Mouse (Mus musculus): ENCODE results near the gene Adam17. TPM values are rescaled to one million over a fixed set of nuclear protein-coding genes. Genes with fewer than 3 reads are reported as not detected.

The Adam17 gene
- polyA plus RNA-seq, 1 experiment from 2014 or later = 34.4 TPM

DNA sequence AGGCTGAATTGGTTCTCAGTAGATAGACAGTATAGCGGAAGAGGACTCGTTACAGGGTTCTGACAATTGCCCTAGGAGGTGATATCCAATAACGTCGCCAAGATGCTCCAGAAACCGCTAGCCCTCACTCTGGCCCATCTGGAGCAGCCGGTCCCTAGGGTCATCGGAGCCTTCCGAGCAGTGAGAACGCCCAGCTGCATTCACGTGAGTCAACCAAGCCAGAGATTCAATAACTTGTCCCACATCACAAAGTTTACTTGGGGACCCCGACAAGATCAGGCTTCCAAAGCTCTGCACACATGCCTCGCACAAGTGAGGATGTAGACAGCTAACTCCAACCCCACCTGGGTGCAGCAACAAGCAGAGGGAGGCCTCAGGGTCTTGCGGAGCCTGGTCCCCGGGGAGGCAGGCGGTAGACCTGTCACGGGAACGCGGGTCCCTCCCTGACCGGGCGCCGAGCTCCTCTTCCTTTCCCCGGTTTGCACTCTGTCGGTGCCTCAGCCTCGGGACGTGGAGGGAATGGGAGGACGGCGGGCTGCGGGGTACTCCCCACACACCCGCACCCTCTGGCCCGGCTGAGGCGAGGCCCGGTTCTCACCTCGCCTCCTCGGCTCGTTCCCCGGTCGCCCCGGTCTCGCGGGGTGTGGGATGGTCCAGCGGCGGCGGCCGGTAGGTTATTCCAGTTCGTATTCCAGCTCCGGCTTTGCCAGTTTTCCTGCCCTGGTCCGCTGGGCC lies 87.8 kb downstream of the Adam17 start:
- Histone ChIP-seq H3K27me3 (replicated peaks; ENCODE audit: insufficient read depth, low read length) (no peaks in the 10 kb centered on the region), H3K4me1 (ENCODE audit: insufficient read depth, low read depth, low read length) (peaks cover 14% of the 10 kb centered on the region; the same call in 1 of the 2 replicates), H3K4me2 (replicated peaks; ENCODE audit: low read depth, low read length) (peak overlapping the region; percentile 67), H3K27ac (ENCODE audit: low read length) (peak overlapping the region; percentile 78), H3K36me3 (ENCODE audit: insufficient read depth, low read length) (no peaks in the 10 kb centered on the region), H3K9me3 (ENCODE audit: low read length) (no peaks in the 10 kb centered on the region), H3K4me3 (ENCODE audit: low read depth, low read length) (peak overlapping the region; percentile 61), H3K9ac (replicated peaks; ENCODE audit: low read depth) (peak overlapping the region; percentile 56)
- TF ChIP-seq CTCF (IDR thresholded peaks at IDR 0.05) (no peak), EP300 (IDR thresholded peaks at IDR 0.05) (no peak)
- DNase-seq (ENCODE audit: low spot score) (no peak), ATAC-seq (peak; percentile 70)
- under 1% methylated on average over 44 of the region's 47 CpGs for WGBS

DNA sequence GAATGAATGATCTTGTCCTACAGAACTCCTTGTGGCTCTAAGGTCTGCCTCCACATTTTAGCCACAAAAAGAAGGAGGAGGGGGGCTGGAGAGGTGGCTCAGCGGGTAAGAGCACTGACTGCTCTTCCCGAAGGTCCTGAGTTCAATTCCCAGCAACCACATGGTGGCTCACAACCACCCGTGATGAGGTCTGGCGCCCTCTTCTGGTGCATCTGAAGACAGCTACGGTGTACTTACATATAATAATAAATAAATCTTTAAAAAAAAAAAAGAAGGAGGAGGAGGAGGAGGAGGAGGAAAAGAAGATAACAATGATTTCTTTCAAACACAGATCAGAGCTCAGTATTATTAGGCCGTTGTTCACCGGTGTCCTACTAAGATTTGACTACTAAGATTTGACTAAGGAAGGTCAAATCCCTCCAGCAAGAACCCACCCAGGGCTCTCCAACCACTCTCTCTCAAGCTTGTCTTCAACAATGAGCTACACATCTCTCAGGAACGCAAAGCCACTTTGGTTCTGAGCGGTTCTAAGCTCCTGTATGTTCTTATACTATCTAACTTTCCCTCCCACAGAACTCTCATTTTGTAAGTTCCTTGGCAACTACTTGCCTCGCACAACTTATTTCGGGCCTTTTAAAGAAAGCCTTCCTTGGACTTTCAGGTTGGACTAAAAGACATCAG lies 88.5 kb downstream of the Adam17 start, which contains the start of gene Cpsf3:
TSS of gene Cpsf3 (plus strand) at position 631 of the 681 bp plus-strand sequence.
- H3K9ac ChIP-seq (replicated peaks; ENCODE audit: low read depth) = peak within 1 kb of the TSS; percentile 56
- peak within 1 kb of the TSS; percentile 67 for H3K4me2 ChIP-seq (replicated peaks; ENCODE audit: low read depth, low read length)
- peak within 1 kb of the TSS; percentile 61 for H3K4me3 ChIP-seq (ENCODE audit: low read depth, low read length)
- H3K27me3 ChIP-seq (replicated peaks; ENCODE audit: insufficient read depth, low read length) = no peaks in the 10 kb centered on the region
- peak; percentile 35; the same call in 1 of the 2 replicates for TF ChIP-seq CTCF (IDR thresholded peaks at IDR 0.05)
- no peak for TF ChIP-seq EP300 (IDR thresholded peaks at IDR 0.05)
- peaks cover 14% of the 10 kb centered on the region; the same call in 1 of the 2 replicates for H3K4me1 ChIP-seq (ENCODE audit: insufficient read depth, low read depth, low read length)
- no peak for DNase-seq (ENCODE audit: low spot score)
- WGBS = 43% methylated on average over 11 of the region's 11 CpGs
- H3K36me3 ChIP-seq (ENCODE audit: insufficient read depth, low read length) = no peaks in the 10 kb centered on the region
- ATAC-seq = no peak
- H3K9me3 ChIP-seq (ENCODE audit: low read length) = no peaks in the 10 kb centered on the region
- H3K27ac ChIP-seq (ENCODE audit: low read length) = peak within 1 kb of the TSS; percentile 78

GRCm38 (mm10) chr12:21277352-21277864 lies 96.0 kb downstream of the Adam17 start:
- ATAC-seq = no peak
- H3K4me2 ChIP-seq (replicated peaks; ENCODE audit: low read depth, low read length) = no peak overlapping the region
- H3K36me3 ChIP-seq (ENCODE audit: insufficient read depth, low read length) = no peaks in the 10 kb centered on the region

GRCm38 (mm10) chr12:21274446-21274845 lies 99.0 kb downstream of the Adam17 start:
- H3K27me3 ChIP-seq (replicated peaks; ENCODE audit: insufficient read depth, low read length) = no peaks in the 10 kb centered on the region
- H3K4me2 ChIP-seq (replicated peaks; ENCODE audit: low read depth, low read length) = no peak overlapping the region
- no peak for TF ChIP-seq EP300 (IDR thresholded peaks at IDR 0.05)
- TF ChIP-seq CTCF (IDR thresholded peaks at IDR 0.05) = no peak
- H3K36me3 ChIP-seq (ENCODE audit: insufficient read depth, low read length) = peaks cover 16% of the 10 kb centered on the region
- WGBS = 76% methylated on average over 7 of the region's 7 CpGs
- DNase-seq (ENCODE audit: low spot score) (no peak), ATAC-seq (no peak)
- H3K9ac ChIP-seq (replicated peaks; ENCODE audit: low read depth) = no peak overlapping the region
- H3K4me1 ChIP-seq (ENCODE audit: insufficient read depth, low read depth, low read length) = no peaks in the 10 kb centered on the region
- H3K4me3 ChIP-seq (ENCODE audit: low read depth, low read length) = no peak overlapping the region
- no peak overlapping the region for H3K27ac ChIP-seq (ENCODE audit: low read length)
- H3K9me3 ChIP-seq (ENCODE audit: low read length) = no peaks in the 10 kb centered on the region

More at GRCm38 (mm10) chr12:21277352-21277864, 96.0 kb downstream of the Adam17 start:
- TF ChIP-seq CTCF (IDR thresholded peaks at IDR 0.05) (no peak), EP300 (IDR thresholded peaks at IDR 0.05) (no peak)
- DNase-seq (ENCODE audit: low spot score) = no peak
- WGBS = 74% methylated on average over 1 of the region's 1 CpGs
- Histone ChIP-seq H3K27ac (ENCODE audit: low read length) (no peak overlapping the region), H3K4me1 (ENCODE audit: insufficient read depth, low read depth, low read length) (no peaks in the 10 kb centered on the region), H3K9me3 (ENCODE audit: low read length) (no peaks in the 10 kb centered on the region), H3K27me3 (replicated peaks; ENCODE audit: insufficient read depth, low read length) (no peaks in the 10 kb centered on the region), H3K9ac (replicated peaks; ENCODE audit: low read depth) (no peak overlapping the region), H3K4me3 (ENCODE audit: low read depth, low read length) (no peak overlapping the region)

Other genes with a start within 250 kb of the Adam17 start
- gene Cpsf3, start 88.2 kb downstream of the Adam17 start, polyA plus RNA-seq (2015; fragmentation: Nextera tagmentation; extraction: Ambion mirVana) = 65.4 and 69.7 TPM in 2 replicates
- gene Itgb1bp1, start 87.3 kb downstream of the Adam17 start, polyA plus RNA-seq (2015; fragmentation: Nextera tagmentation; extraction: Ambion mirVana) = 65.5 and 67.6 TPM in 2 replicates
- 111 and 112 TPM in 2 replicates for gene Iah1, start 57.2 kb downstream of the Adam17 start, polyA plus RNA-seq (2015; fragmentation: Nextera tagmentation; extraction: Ambion mirVana)
- gene Ywhaq, start 44.0 kb upstream of the Adam17 start, polyA plus RNA-seq (2015; fragmentation: Nextera tagmentation; extraction: Ambion mirVana) = 395 and 416 TPM in 2 replicates